Mouse (Mus musculus) MEL (cell line): ENCODE measurements around the gene Ntng1. TPM values are rescaled to one million over a fixed set of nuclear protein-coding genes. Genes with fewer than 3 reads are reported as not detected.

Experiments
- DNase-seq: peaks from one replicate; pipeline ENCODE4 v3.0.0; 2011; ENCODE audit warnings: low read depth, low spot score
- H3K27ac ChIP-seq: 2 replicates; pipeline ENCODE4 v1.5.1; 2012; ENCODE audit warnings: low read depth, mild to moderate bottlenecking, control low read depth, low read length, moderate library complexity; ENCODE audit not compliant: control insufficient read depth
- H3K27me3 ChIP-seq, 2 experiments: fragments of 150-350 bp in 1 of 2; sonication (generic) in 1 of 2; 2 replicates each; pipeline ENCODE4 v1.6.1; 2012; ENCODE audit warnings: low read length in 2 of 2, mild to moderate bottlenecking in 2 of 2, improper control_type of control experiment in 1 of 2, moderate library complexity in 1 of 2; ENCODE audit not compliant: insufficient read depth in 2 of 2, control insufficient read depth in 1 of 2
- H3K36me3 ChIP-seq, 2 experiments: 2 replicates each; pipeline ENCODE4 v1.6.1; 2012 to 2014; ENCODE audit warnings: low read length in 2 of 2, improper control_type of control experiment in 1 of 2, inconsistent platforms in 1 of 2, mild to moderate bottlenecking in 1 of 2; ENCODE audit not compliant: insufficient read depth in 2 of 2, control insufficient read depth in 1 of 2
- H3K4me1 ChIP-seq, 2 experiments: fragments of 150-350 bp in 1 of 2; sonication (generic) in 1 of 2; 2 replicates each; pipeline ENCODE4 v1.6.1; 2012; ENCODE audit warnings: low read length in 2 of 2, improper control_type of control experiment in 1 of 2, mild to moderate bottlenecking in 1 of 2; ENCODE audit not compliant: insufficient read depth in 2 of 2, control insufficient read depth in 1 of 2
- H3K4me3 ChIP-seq, 2 experiments: fragments of 150-350 bp in 1 of 2; sonication (generic) in 1 of 2; 2 replicates each; pipeline ENCODE4 v1.5.1; 2012; ENCODE audit warnings: low read depth in 2 of 2, low read length in 2 of 2, mild to moderate bottlenecking in 2 of 2, moderate library complexity in 2 of 2, control low read depth in 1 of 2, improper control_type of control experiment in 1 of 2; ENCODE audit not compliant: control insufficient read depth in 1 of 2, insufficient read depth in 1 of 2
- H3K79me2 ChIP-seq: 2 replicates; pipeline ENCODE4 v1.6.1; 2012; ENCODE audit warnings: mild to moderate bottlenecking, low read length, moderate library complexity; ENCODE audit not compliant: control insufficient read depth, poor library complexity, insufficient read depth
- H3K9ac ChIP-seq: 2 replicates; pipeline ENCODE4 v1.6.1; 2012; ENCODE audit warnings: low read depth, mild to moderate bottlenecking, control low read depth, low read length, moderate library complexity; ENCODE audit not compliant: control insufficient read depth, poor library complexity, severe bottlenecking
- H3K9me3 ChIP-seq: fragments of 150-350 bp; sonication (generic); replicated peaks from 2 replicates; pipeline ENCODE4 v1.6.1; 2012; ENCODE audit warnings: mild to moderate bottlenecking, low read length, improper control_type of control experiment, moderate library complexity; ENCODE audit not compliant: insufficient read depth
- CHD1 ChIP-seq: IDR thresholded peaks from 2 replicates; pipeline ENCODE4 v1.6.1; 2012; ENCODE audit warnings: low read depth, mild to moderate bottlenecking, inconsistent platforms, low read length, improper control_type of control experiment
- E2F4 ChIP-seq: IDR thresholded peaks from 2 replicates; pipeline ENCODE4 v1.6.1; 2011; ENCODE audit warnings: low read depth, low read length, improper control_type of control experiment, borderline replicate concordance
- GABPA ChIP-seq: IDR thresholded peaks from 2 replicates; pipeline ENCODE4 v1.6.1; 2012; ENCODE audit warnings: low read depth, mild to moderate bottlenecking, inconsistent platforms, low read length, improper control_type of control experiment, moderate library complexity
- MAFK ChIP-seq: IDR thresholded peaks from 2 replicates; pipeline ENCODE4 v1.6.1; 2011; ENCODE audit warnings: low read depth, mild to moderate bottlenecking, low read length, improper control_type of control experiment, borderline replicate concordance
- NRF1 ChIP-seq: IDR thresholded peaks from 2 replicates; pipeline ENCODE4 v1.6.1; 2014; ENCODE audit warnings: low read depth, mild to moderate bottlenecking, inconsistent platforms, low read length, improper control_type of control experiment, moderate library complexity; ENCODE audit not compliant: poor library complexity, insufficient read depth, severe bottlenecking
- RAD21 ChIP-seq: IDR thresholded peaks from 2 replicates; pipeline ENCODE4 v1.6.1; 2011; ENCODE audit warnings: mild to moderate bottlenecking, low read depth, low read length, improper control_type of control experiment
- RCOR1 ChIP-seq: IDR thresholded peaks from 2 replicates; pipeline ENCODE4 v1.6.1; 2012; ENCODE audit warnings: low read depth, mild to moderate bottlenecking, inconsistent platforms, low read length, improper control_type of control experiment
- TBP ChIP-seq: IDR thresholded peaks from 2 replicates; pipeline ENCODE4 v1.8.0; 2011; ENCODE audit warnings: low read depth, low read length, improper control_type of control experiment
- TCF12 ChIP-seq: IDR thresholded peaks from 2 replicates; pipeline ENCODE4 v1.6.1; 2014; ENCODE audit warnings: low read depth, mild to moderate bottlenecking, inconsistent platforms, low read length, improper control_type of control experiment, moderate library complexity
- UBTF ChIP-seq: IDR thresholded peaks from 2 replicates; pipeline ENCODE4 v1.6.1; 2012; ENCODE audit warnings: low read depth, mild to moderate bottlenecking, inconsistent platforms, low read length, improper control_type of control experiment, moderate library complexity, borderline replicate concordance; ENCODE audit not compliant: insufficient read depth
- USF1 ChIP-seq: IDR thresholded peaks from 2 replicates; pipeline ENCODE4 v1.6.1; 2014; ENCODE audit warnings: low read depth, mild to moderate bottlenecking, inconsistent platforms, low read length, improper control_type of control experiment, moderate library complexity
- USF2 ChIP-seq, 2 experiments: IDR thresholded peaks; 2 replicates each; pipeline ENCODE4 v1.6.1; 2011 to 2012; ENCODE audit warnings: improper control_type of control experiment in 2 of 2, low read length in 2 of 2, borderline replicate concordance in 1 of 2, inconsistent platforms in 1 of 2, low read depth in 1 of 2, mild to moderate bottlenecking in 1 of 2; ENCODE audit not compliant: insufficient read depth in 1 of 2
- ZC3H11A ChIP-seq: IDR thresholded peaks from 2 replicates; pipeline ENCODE4 v1.6.1; 2012; ENCODE audit warnings: low read depth, mild to moderate bottlenecking, inconsistent platforms, low read length, improper control_type of control experiment
- ZKSCAN1 ChIP-seq: IDR thresholded peaks from 2 replicates; pipeline ENCODE4 v1.6.1; 2012; ENCODE audit warnings: low read depth, mild to moderate bottlenecking, inconsistent platforms, low read length, improper control_type of control experiment, moderate library complexity
- polyA plus RNA-seq, 2 experiments: library from polyadenylated mRNA; stranded (reverse) in 1 of 2; unstranded in 1 of 2; fragments of >175 nt in 1 of 2; fragments of >200 nt in 1 of 2; gene quantifications; 2 replicates each; pipeline versions ENCODE4 v1.2.1 to v1.2.4; 2012; ENCODE audit warnings: low replicate concordance in 2 of 2, low read depth in 1 of 2; ENCODE audit not compliant: insufficient read length in 2 of 2, insufficient read depth in 1 of 2, missing spikeins in 1 of 2
- total RNA-seq: library from RNA; depleted of rRNA; stranded (reverse); fragments of 300-350 nt; gene quantifications from 2 replicates; pipeline ENCODE4 v1.2.3, GENCODE M21; 2012

Gene Ntng1
- total and polyA plus RNA-seq, 3 experiments = not detected

GRCm38 (mm10) chr3:110022783-110023599 is 120.8 kb downstream of the Ntng1 start:
- H3K27ac ChIP-seq = no peak overlapping the region
- H3K4me1 ChIP-seq = no peaks in the 10 kb centered on the region
- no peak for DNase-seq
- H3K9me3 ChIP-seq = no peaks in the 10 kb centered on the region
- no peaks in the 10 kb centered on the region for H3K27me3 ChIP-seq
- no peak overlapping the region for H3K9ac ChIP-seq
- TF ChIP-seq ZC3H11A (no peak), TCF12 (no peak), USF1 (no peak), RCOR1 (no peak), NRF1 (no peak), TBP (no peak), GABPA (no peak), MAFK (no peak)
- H3K36me3 ChIP-seq = no peaks in the 10 kb centered on the region
- no peaks in the 10 kb centered on the region for H3K79me2 ChIP-seq
- H3K4me3 ChIP-seq = no peak overlapping the region

- Histone ChIP-seq H3K9ac (no peak overlapping the region), H3K27ac (no peak overlapping the region), H3K27me3 (no peaks in the 10 kb centered on the region), H3K9me3 (no peaks in the 10 kb centered on the region), H3K79me2 (no peaks in the 10 kb centered on the region), H3K4me3 (no peak overlapping the region), H3K4me1 (no peaks in the 10 kb centered on the region), H3K36me3 (no peaks in the 10 kb centered on the region)
- no peak for DNase-seq
- TF ChIP-seq NRF1 = no peak
- no peak for TF ChIP-seq GABPA
- TF ChIP-seq UBTF = no peak
- TF ChIP-seq TCF12 = no peak
- no peak for TF ChIP-seq CHD1
- TF ChIP-seq USF2 (IDR thresholded peaks at IDR 0.05; ENCODE audit: borderline replicate concordance in 1 of 2, insufficient read depth in 1 of 2, low read depth in 1 of 2, low read length in 2 of 2) = no peak
- TF ChIP-seq RAD21 = no peak
- TF ChIP-seq E2F4 = no peak
- TF ChIP-seq ZKSCAN1 = no peak
Measured at GRCm38 (mm10) chr3:110010870-110011626, 132.8 kb downstream of the Ntng1 start.
